Mouse (Mus musculus) hindbrain, embryonic 16.5 days (tissue): ENCODE results near the gene Ippk. TPM values are rescaled to one million over a fixed set of nuclear protein-coding genes. Genes with fewer than 3 reads are reported as not detected.

Source experiments
- ATAC-seq: fragments of 200-750 bp; cut with Nextera tagmentation; 2 replicates; pipeline ENCODE4 v1.8.0; 2017; ENCODE audit warnings: moderate TSS enrichment, moderate library complexity
- H3K27ac ChIP-seq: fragments of 300-500 bp; sonication (generic); 2 replicates; pipeline ENCODE4 v1.5.1; 2014; ENCODE audit warnings: low read depth, mild to moderate bottlenecking, control low read depth, low read length, moderate library complexity
- H3K27me3 ChIP-seq: fragments of 300-500 bp; sonication (generic); replicated peaks from 2 replicates; pipeline ENCODE4 v1.6.1; 2014; ENCODE audit warnings: low read length; ENCODE audit not compliant: control insufficient read depth, insufficient read depth
- H3K36me3 ChIP-seq: fragments of 300-500 bp; sonication (generic); 2 replicates; pipeline ENCODE4 v1.6.1; 2014; ENCODE audit warnings: mild to moderate bottlenecking, low read length, moderate library complexity, mixed read lengths; ENCODE audit not compliant: control insufficient read depth, insufficient read depth
- H3K4me1 ChIP-seq: fragments of 300-500 bp; sonication (generic); 2 replicates; pipeline ENCODE4 v1.6.1; 2014; ENCODE audit warnings: low read depth, low read length; ENCODE audit not compliant: control insufficient read depth, insufficient read depth
- H3K4me2 ChIP-seq: fragments of 300-500 bp; sonication (generic); 2 replicates; pipeline ENCODE4 v1.6.1; 2014; ENCODE audit warnings: mild to moderate bottlenecking, low read length, control low read depth, moderate library complexity
- H3K4me3 ChIP-seq: fragments of 300-500 bp; sonication (generic); 2 replicates; pipeline ENCODE4 v1.5.1; 2014; ENCODE audit warnings: mild to moderate bottlenecking, low read length, control low read depth, moderate library complexity
- H3K9ac ChIP-seq: fragments of 300-500 bp; sonication (generic); 2 replicates; pipeline ENCODE4 v1.6.1; 2014; ENCODE audit warnings: low read depth, mild to moderate bottlenecking, control low read depth, low read length, moderate library complexity
- H3K9me3 ChIP-seq: fragments of 300-500 bp; sonication (generic); 2 replicates; pipeline ENCODE4 v1.6.1; 2014; ENCODE audit warnings: mild to moderate bottlenecking, low read length, moderate library complexity; ENCODE audit not compliant: control insufficient read depth
- WGBS: fragments of 180-500 bp; shearing (Covaris S2); extraction: QIAGEN DNeasy Blood & Tissue Kit; methylation state at CpG from one replicate; pipeline ENCODE4 v1.1.7; 2014; 5-methylcytosine and 5-hydroxymethylcytosine counted together
- polyA plus RNA-seq: library from polyadenylated mRNA; unstranded; fragments of >200 nt; fragmentation: Nextera tagmentation; extraction: Ambion mirVana; gene quantifications from 2 replicates; pipeline ENCODE4 v1.2.1, GENCODE M21; 2015

Ippk gene
- polyA plus RNA-seq, 1 experiment from 2014 or later: 13.6 TPM

DNA sequence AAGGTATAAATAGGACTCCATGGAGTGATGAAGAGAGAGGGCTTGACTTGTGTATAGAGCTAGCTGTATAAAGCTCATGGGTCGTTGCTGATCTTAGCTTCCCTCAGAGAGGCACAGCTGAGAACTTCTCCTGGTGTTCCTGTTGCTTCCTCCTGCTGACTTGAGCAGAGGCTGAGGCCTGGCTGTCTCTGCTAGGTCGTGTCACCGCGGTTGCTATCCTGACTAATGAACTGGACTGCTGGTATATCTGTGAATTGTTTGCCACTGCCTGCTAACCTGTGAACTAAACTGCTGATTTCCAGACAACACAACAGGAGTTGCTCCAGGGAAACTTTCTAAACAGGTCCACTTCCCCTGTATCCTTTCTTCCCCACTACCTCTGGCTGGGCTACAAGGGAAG lies 49.3 kb downstream of the Ippk start:
- WGBS: 85% methylated on average over 4 of the region's 4 CpGs
- no peaks in the 10 kb centered on the region for H3K4me1 ChIP-seq
- no peak overlapping the region for H3K27ac ChIP-seq
- no peak overlapping the region for H3K4me2 ChIP-seq
- ATAC-seq: no peak
- H3K9ac ChIP-seq: no peak overlapping the region
- no peak overlapping the region for H3K4me3 ChIP-seq
- no peaks in the 10 kb centered on the region for H3K9me3 ChIP-seq
- no peaks in the 10 kb centered on the region for H3K27me3 ChIP-seq
- H3K36me3 ChIP-seq: no peaks in the 10 kb centered on the region

DNA sequence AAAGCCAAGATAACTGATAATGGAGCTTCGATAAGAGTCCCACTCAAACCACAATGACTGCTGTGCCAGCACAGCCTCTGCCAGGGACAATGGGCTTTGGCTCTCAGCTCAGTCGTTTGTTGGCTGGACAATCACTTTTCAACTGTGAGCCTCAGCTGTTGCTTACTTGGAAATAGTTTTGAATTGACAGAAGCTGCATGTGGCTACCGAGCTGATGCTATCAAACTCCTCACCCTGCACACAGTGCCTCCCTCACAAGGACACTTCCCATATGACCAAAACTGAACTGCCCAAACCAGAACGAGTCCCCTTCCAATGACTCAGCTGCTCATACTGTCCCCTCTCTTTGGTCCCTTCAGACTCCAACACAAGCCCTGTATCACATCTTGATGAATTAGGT lies 49.8 kb downstream of the Ippk start:
- H3K4me1 ChIP-seq: no peaks in the 10 kb centered on the region
- no peaks in the 10 kb centered on the region for H3K27me3 ChIP-seq
- 65% methylated on average over 4 of the region's 4 CpGs for WGBS
- no peak overlapping the region for H3K9ac ChIP-seq
- no peaks in the 10 kb centered on the region for H3K36me3 ChIP-seq
- no peak; the same call in 1 of the 2 replicates for ATAC-seq
- no peak overlapping the region for H3K4me2 ChIP-seq
- H3K27ac ChIP-seq: no peak overlapping the region
- H3K4me3 ChIP-seq: no peak overlapping the region
- H3K9me3 ChIP-seq: no peaks in the 10 kb centered on the region

- Histone ChIP-seq H3K4me3 (no peak overlapping the region), H3K4me2 (no peak overlapping the region), H3K9ac (no peak overlapping the region), H3K27ac (no peak overlapping the region), H3K27me3 (no peaks in the 10 kb centered on the region), H3K36me3 (no peaks in the 10 kb centered on the region), H3K9me3 (no peaks in the 10 kb centered on the region), H3K4me1 (no peaks in the 10 kb centered on the region)
- no peak for ATAC-seq
- 50% methylated on average over 4 of the region's 4 CpGs for WGBS
Measured at GRCm38 (mm10) chr13:49471981-49472675, 51.1 kb downstream of the Ippk start.

DNA sequence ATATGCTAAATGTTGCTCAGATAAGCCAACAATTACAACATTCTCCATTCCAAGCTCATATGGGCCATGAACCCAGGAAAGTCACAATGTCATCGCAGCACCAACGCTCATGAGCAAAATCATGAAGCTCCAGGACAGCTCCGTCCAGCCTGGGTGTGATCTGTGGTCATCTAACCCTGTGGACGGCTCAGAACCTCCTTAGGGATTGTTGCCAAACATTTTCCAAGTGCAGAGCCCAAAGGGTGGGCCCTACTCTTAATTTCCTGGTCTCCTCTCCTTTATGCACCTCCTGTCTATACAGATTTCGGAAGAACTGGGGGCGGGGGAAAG lies 51.6 kb downstream of the Ippk start:
- WGBS: 90% methylated on average over 6 of the region's 6 CpGs
- ATAC-seq: no peak
- Histone ChIP-seq H3K27ac (no peak overlapping the region), H3K4me2 (no peak overlapping the region), H3K9me3 (no peaks in the 10 kb centered on the region), H3K4me3 (no peak overlapping the region), H3K9ac (no peak overlapping the region), H3K4me1 (no peaks in the 10 kb centered on the region), H3K36me3 (no peaks in the 10 kb centered on the region), H3K27me3 (no peaks in the 10 kb centered on the region)

DNA sequence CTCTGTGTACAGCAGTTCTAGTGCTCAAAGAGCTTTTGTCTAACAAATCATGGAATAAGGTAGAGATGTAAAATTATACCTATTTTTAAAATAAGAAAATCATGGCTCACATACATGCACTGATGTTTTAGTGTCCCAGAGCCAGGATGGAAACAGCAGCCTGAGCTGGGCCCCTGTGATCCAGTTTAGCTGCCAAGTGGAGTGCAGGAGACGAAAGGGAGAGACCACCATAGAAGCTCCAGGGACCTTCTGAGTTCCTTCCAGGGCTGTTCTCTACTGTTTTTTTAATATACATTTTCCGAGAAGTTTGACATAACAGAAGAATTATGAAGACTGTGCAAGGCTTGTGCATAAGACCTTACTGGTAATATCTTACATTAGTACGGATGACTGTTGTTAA lies 56.8 kb downstream of the Ippk start:
- 80% methylated on average over 3 of the region's 3 CpGs for WGBS
- no peaks in the 10 kb centered on the region for H3K4me1 ChIP-seq
- H3K36me3 ChIP-seq: no peaks in the 10 kb centered on the region
- H3K4me3 ChIP-seq: no peak overlapping the region
- no peak overlapping the region for H3K4me2 ChIP-seq
- no peaks in the 10 kb centered on the region for H3K9me3 ChIP-seq
- ATAC-seq: no peak
- no peak overlapping the region for H3K9ac ChIP-seq
- H3K27ac ChIP-seq: no peak overlapping the region
- no peaks in the 10 kb centered on the region for H3K27me3 ChIP-seq

DNA sequence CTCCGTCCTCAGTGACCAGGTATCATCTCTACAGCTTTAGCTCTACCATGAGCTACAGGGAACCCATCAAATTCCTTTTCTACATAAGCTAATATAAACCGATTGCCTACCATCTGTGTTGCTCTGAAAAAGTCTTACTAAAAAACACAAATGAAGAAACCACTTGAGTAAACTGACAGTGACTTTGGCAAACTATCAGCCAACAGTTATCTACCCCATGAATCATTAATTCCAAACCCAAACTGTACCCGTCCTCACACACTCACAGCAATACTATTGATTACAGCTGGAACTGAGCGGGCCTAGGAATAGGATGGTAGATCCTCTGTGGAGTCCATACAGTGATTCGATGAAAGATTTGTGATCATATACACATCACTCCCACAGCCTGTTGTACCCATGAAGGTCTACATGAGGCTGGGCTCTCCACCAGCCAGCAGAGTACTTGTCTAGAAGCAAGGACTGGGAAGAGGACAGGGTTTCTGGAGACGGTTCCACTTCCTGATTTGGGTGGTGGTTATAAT lies 57.9 kb downstream of the Ippk start:
- Histone ChIP-seq H3K4me2 (no peak overlapping the region), H3K9ac (no peak overlapping the region), H3K27me3 (no peaks in the 10 kb centered on the region), H3K27ac (no peak overlapping the region), H3K9me3 (no peaks in the 10 kb centered on the region), H3K36me3 (no peaks in the 10 kb centered on the region), H3K4me1 (no peaks in the 10 kb centered on the region), H3K4me3 (no peak overlapping the region)
- WGBS: 90% methylated on average over 6 of the region's 6 CpGs
- no peak for ATAC-seq

DNA sequence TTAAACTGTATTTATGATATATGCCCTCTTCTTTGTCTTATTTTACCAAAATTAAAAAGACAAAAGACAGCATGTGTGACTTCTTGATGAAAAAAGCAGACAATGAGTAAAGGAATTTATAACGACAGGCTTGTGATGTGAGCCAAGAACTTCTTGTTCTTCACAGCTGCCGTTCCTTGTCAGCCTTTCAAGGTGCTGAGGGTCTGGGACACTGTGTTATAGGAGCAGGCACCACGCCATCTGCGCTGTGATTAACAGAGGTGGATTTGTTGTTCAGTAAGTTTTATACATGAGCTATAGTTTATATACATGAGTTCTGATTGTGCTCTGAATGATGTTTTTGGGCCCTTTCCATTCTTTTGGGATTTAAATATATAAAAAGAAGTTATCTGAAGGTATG lies 58.4 kb downstream of the Ippk start:
- Histone ChIP-seq H3K4me2 (no peak overlapping the region), H3K9ac (no peak overlapping the region), H3K9me3 (no peaks in the 10 kb centered on the region), H3K27ac (no peak overlapping the region), H3K27me3 (no peaks in the 10 kb centered on the region), H3K36me3 (no peaks in the 10 kb centered on the region), H3K4me3 (no peak overlapping the region), H3K4me1 (no peaks in the 10 kb centered on the region)
- 75% methylated on average over 4 of the region's 4 CpGs for WGBS
- no peak for ATAC-seq

- no peak overlapping the region for H3K27ac ChIP-seq
- 69% methylated on average over 2 of the region's 2 CpGs for WGBS
- H3K9me3 ChIP-seq: no peaks in the 10 kb centered on the region
- no peaks in the 10 kb centered on the region for H3K36me3 ChIP-seq
- no peak overlapping the region for H3K9ac ChIP-seq
- peak; percentile 80; the same call in 1 of the 2 replicates for ATAC-seq
- no peak overlapping the region for H3K4me2 ChIP-seq
- H3K4me3 ChIP-seq: no peak overlapping the region
- no peaks in the 10 kb centered on the region for H3K4me1 ChIP-seq
- H3K27me3 ChIP-seq: no peaks in the 10 kb centered on the region
Measured at GRCm38 (mm10) chr13:49480057-49480456, 59.0 kb downstream of the Ippk start.

GRCm38 (mm10) chr13:49480551-49480950 lies 59.5 kb downstream of the Ippk start:
- no peaks in the 10 kb centered on the region for H3K27me3 ChIP-seq
- peak; percentile 84 for ATAC-seq
- no peaks in the 10 kb centered on the region for H3K4me1 ChIP-seq
- H3K4me3 ChIP-seq: no peak overlapping the region
- 40% methylated on average over 5 of the region's 5 CpGs for WGBS
- no peaks in the 10 kb centered on the region for H3K36me3 ChIP-seq
- H3K4me2 ChIP-seq: no peak overlapping the region
- no peaks in the 10 kb centered on the region for H3K9me3 ChIP-seq
- H3K27ac ChIP-seq: peak overlapping the region; percentile 25
- no peak overlapping the region for H3K9ac ChIP-seq
